Mouse (Mus musculus) layer of hippocampus, adult 9-11 months (tissue): ENCODE measurements around the gene Mavs.

Experiments used
- DNase-seq: peaks from one replicate; pipeline ENCODE4 v3.0.0; 2022

The Mavs gene

DNA sequence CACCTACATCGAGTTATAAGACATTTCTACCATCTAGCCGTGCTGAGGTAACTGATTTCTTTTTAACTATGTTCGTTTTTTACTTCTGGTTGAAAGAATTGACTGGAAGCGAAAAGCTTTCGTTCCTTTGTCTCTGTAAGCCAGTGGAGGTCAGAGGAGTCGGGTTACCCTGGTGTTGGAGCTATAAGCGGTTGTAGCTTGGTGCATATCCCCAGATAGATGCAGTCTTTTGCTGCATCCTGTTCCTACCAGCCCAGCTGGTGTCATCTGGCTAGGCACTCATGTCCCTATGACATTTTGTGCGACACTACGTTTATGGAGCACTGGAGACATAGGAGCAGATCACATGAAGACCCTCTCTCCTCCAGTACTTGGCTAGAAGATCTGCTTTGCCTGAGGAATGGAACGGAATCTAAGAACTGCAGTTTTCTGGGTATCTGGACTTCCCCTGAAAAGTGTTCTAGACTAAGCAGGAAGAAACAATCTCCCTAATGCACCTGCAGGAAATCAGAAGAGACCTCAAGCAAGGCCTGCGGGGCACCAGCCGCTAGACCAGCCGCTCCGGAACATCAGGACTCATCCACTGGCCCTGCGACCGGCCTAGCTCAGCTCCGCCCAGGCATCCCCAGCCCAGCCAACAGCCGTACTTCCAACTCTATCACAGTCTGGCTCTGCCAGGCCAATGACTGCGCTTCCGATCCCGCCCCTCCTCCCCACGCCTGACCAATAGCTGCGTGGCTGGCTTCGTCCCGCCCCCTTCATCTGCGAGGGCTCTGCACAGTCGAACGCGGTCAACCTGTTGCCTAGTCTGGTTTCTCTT is at the start of gene Mavs:
Mavs (plus strand) TSS at position 757 of the 820 bp plus-strand sequence.
- peak; percentile 96 for DNase-seq

DNA sequence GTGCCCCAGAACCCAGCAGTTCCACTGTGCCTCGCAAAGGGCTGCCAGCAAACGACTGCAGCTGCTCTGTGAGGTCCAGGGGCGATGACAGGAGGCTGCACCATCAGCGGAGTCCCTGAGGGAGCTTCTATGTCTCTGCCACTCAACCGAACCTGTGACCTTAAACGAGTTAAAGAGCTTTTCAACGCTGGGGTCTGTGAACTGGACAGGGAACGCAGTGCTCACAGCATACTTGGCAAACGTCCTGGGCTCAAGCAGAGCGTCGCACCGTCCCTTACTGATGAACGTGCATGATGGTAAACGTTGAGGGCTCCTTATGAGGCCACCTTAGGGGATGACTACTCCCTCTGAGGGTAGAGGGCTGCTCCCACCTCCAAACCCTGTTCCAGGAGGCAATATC is 47.5 kb upstream of the Mavs start:
- no peak for DNase-seq

DNA sequence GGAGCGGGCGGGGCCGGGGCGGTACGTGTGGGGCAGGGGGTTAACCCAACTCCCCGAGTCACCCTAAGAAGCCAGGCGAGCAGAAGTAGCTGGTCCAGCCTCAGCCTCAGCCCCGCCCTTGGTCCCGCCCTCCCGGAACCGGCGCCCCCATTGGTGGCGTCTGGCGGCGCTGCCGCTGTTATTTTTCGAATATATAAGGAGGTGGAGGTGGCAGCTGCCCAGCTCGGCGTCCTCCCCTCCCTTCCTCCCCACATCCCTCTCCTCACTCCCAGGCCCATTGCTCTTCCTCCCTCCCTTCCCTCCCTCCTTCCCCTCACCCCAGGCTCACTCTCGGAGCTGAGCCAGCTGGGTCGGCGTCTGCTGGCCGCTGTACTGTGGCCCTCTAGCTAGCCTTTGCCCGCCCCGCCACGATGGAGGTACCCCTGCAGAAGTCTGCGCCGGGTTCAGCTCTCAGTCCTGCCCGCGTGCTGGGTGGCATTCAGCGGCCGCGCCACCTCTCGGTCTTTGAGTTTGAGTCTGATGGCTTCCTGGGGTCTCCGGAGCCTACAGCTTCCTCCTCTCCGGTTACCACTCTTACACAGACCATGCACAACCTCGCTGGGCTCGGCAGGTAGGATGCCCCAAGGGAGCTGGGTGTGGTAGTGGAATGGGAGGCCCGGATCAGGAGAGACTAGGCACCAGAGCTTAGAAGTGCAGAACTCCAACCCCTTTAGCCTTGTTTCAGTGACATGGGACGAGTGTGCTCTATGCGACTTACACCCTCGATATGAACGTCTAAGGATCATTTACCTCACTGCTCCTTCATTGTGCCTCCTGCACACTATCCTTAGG is 46.9 kb upstream of the Mavs start, which contains the start of the genes Cdc25b and Spef1:
Cdc25b (plus strand) TSS at position 179 of the 831 bp plus-strand sequence.
Spef1 (minus strand) TSS at position 512 of the 831 bp plus-strand sequence.
- peak; percentile 79 for DNase-seq

DNA sequence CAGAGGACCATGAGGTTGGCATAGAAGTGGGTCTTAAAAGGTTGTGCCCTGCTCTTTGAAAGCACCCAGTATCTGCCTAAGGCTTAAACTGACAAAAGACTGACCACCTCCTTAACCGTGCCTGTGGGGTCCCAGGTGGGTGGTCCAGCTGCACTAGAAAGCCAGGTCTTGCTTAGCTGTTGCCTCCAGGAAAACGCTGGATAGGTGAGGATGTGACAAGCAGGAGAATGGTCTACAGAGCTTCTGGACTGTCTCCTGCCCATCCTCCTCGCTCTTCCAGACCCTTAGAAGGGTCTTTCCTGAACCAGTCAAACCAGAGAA is 46.3 kb upstream of the Mavs start:
- DNase-seq: no peak

DNA sequence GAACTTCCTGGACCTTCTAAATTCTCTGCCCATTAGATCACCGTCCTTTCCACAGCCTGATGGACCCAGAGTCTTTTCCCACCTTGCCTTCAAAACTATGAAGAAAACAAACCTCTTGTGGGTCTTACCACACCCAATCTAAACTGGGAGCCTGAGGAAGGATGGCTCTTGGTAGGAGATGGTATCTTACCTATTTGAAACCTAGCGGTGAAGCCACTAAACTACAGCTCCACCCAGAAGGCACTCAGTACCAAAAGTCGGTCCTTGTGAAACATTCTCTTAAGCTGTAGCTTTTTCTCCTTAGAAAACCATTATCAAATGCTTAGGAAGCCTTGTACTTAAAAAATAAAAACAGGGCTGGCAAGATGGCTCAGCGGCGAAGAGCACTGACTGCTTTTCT is 45.6 kb upstream of the Mavs start:
- DNase-seq: no peak

DNA sequence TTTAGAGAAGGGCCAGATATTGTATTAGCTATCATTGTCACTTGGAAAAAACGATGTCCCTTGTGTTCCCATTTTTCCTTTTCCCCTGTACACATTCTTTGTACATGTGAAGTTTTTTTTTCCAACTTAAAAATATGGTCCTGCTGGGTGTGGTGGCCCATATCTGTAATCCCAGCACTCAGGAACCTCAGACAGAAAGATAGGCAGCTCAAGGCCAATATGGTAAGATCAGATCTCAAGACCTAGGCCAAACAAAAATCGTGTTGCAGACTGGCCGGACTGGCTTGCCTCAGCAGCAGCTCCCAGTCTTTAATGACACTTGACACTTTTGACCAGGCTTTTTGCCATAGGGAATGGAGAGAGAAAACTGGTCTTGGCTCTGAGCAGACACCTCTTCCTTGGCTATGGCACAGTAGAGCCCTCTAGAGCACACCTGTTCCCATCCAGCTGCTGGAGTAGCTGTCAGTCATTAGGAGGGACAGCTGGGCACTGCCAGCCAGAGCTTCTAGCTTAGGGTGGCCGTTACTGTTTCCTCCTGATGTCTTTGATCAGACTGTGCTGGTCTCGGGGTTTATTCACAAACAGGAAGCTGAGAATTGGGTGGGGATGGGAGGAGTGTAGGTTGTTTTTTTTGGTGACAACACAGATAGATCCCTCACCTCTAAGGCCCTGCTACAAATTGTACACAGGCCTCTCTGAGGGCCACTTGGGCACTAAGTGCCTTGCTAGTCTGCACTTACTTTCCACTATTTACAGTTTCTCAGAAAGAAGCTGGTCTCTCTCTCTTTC is 44.1 kb upstream of the Mavs start:
- no peak for DNase-seq

DNA sequence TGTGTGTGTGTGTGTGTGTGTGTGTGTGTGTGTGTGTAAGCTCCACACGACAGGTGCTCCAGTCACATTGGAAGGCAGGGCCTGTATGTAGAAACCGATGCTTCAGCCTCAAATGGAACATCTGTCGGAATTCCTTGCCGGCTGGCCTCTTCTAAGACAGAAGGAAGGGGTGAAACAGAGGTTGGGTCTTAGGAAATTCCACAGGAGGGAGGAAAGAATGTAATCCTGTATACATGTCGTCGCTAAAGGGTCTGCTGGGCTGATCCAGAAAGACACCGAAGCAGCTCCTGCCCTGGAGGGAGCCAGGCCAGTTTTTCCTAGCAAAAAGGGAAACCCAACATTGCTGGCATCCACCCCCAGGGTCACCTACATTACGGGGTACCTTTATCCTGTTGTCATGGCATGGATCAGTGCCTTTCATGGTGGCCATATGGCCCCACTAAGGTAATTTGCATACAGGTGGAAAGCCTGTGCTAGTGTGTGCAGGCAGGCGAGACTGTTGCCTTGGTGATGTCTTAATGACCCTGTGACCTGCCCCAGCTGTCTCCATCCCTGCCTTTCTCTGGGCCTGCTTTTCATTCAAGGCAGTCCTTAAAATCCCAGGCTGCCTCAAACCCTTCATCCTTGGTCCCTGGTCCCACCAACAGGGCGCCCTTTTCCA is 43.4 kb upstream of the Mavs start:
- DNase-seq: no peak

DNA sequence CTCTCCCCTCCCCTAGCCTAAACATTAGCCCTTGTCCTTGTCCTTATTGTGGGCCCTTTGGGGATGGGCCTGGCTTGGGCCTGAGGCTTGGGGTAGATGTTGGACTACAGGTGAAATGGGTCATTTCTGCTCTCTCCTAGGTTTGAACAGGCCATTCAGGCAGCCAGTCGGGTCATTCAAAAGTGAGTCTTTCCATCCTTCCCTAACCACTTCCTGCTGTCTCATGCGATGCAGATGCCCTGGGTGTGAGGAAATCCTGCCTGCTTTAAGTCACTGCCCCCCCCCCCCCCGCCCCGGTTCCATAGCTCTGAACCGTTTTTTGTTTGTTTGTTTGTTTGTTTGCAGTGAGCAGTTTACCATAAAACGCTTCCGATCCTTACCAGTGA is 42.9 kb upstream of the Mavs start:
- no peak for DNase-seq

DNA sequence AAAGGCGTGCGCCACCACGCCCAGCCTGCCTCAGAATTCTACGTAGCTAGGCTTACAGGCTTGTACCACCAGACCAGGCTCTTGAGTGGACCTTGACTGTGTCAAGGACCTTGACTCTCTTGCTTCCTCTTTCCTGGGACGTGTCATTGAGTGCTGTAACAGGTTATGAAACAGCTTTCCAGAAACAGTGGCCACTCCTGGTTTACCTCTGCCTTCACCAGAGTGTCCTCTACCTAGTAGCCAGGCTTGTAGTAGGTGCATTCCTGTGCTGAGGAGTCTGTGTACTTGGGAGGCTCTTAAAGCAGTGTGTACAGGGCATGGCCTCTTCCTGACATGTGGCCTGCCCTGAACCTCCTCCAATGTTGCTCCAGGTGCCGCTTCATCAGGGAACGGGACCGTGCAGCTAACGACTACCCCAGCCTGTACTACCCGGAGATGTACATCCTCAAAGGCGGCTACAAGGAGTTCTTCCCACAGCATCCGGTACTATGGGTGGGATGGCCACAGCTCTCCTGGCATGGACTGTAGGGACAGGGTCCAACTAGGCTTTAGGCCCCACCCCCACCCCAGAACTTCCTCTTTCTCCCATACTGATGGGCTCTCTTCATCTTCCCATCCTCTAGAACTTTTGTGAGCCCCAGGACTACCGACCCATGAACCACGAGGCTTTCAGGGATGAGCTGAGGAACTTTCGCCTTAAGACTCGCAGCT is 37.1 kb upstream of the Mavs start:
- no peak for DNase-seq

DNA sequence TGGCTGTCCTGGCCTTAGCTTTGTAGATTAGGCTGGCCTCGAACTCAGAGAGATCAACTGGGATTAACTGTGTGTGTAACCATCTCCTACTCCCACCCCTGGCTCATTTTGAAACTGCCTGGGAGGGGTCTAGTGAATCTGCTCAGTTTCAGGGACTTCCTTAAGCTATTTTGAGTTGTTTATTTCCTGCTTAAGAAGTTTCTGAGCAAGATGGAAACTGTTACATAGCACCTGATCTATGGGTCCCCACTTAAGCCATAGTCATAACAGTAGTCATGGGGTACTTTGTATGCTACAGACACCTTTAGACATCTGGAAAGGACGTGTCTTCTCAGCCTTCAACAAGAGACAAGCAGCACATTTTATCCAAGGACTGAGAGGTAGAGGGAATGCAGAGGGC is 33.2 kb upstream of the Mavs start:
- DNase-seq: no peak

DNA sequence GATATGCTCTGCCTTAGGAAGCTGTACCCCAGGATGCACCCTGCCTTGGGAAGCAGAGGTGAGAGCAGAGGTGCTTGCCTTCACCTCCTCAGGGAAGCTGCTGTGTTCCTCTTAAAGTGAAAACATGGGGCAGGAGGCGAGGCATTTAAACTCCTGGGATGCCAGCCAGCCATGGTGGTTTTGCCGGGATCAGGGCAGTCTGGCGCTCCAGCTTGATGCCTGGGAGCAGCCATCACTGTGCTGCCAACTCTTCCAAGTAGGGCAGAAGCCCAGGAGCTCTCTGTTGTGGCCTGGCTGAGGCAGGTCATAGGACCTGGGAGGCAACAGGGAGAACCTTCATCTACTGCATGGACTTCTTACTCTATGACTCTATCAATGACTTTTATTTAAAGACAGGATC is 32.6 kb upstream of the Mavs start:
- DNase-seq: no peak

DNA sequence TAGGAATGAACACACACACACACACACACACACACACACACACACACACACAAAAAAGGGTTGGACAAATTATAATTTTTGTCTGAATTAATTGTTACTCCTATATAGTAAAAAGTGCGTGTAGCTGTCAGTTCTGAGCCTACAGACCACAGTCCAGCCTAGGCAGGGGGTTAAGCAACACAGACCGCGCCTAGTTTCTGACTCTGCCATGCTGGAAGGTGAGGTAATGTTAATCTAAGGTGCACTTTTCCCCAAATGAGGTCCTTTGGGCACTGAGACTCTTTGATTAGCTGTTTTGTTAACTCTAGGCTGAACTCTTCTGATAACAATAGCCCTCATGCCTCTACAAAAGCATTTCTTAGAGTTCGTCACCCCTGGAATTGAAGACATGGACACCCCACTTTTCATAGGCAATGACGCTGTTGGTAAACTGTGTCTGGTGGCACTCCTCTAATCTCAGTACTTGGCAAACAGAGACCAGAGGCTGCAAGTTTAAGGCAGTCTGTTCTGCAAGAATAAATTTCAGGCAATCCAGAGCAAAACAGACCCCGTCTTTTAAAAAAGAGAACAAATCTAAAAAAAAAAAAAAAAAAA is 29.9 kb upstream of the Mavs start:
- DNase-seq: no peak

DNA sequence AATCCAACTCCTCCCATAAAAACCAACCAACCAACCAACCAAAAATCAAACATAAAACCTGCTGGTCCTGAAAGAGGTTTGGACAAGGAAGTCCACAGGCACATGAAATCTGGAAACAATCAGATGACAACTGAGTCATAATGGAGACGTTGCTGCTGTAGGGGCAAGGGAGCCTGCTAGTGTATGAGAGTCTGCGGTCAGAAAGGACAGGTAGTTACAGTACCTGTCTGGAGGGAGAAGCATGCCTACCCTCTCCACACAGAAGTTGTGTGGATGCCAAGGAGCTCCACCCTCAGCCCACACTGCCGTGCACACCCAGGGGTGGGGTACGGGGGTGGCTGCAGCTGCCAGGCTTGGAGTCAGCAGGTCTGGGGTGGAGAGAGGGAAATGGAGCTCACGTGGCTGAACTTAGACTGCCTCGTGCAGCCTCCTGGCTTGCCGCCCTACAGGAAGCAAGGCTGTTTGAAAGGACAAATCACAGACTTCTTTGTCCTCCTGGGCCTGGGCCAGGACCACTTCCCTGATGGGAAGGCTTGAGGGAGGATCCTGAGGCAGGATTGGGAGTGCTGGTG is 29.4 kb upstream of the Mavs start:
- DNase-seq: peak; percentile 92

DNA sequence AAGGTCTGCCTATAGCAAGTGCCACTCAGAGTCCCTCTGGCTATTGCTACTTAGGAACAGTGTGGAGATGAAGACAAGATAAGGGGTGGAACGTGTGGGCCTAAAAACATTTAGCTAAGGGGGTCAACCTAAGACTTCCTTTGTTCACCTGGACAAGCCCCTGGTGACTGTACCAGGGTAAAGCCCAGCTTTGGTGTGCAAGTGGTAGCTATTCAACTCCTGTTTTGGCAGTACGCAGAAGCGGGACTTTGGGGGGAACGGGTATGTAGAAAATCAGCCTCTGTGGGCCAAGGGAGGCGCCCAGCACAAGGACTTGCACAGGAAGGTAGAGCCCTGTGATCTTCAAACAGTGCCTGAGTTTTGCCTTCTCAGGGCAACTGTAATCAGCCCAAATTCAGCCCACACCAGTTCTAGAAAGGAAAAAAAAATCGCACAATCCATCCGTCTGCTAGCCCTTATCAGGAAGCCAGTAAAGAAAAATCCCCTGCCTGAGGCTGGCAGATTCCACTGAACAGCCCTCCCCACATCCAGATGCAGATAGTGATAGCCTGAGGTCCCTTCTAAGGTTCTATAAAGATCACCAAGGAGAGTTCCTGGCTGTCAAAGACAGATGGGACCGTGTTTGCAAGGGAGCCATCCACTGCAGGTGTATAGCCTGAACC is 28.2 kb upstream of the Mavs start:
- DNase-seq: no peak

DNA sequence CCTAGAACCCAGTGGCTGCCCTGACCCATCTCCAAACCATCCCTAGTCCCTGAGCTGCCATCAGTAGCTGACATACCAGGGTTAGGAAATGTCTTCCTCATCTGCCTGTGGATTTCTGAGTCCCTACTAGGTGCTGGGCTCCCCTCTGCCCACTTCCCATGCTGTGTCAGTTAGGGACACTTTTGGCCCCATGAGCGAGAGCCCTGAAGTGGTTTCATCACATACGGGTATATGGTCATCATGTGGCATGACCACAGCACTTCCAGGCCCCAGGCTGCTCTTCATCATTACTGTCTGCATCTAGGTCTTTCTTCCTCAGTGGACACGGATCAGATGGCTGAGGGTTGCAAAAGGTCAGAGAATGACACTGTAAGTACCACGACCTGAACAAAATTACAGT is 27.1 kb upstream of the Mavs start, which contains the start of gene Ap5s1:
Ap5s1 (plus strand) TSS at position 301 of the 400 bp plus-strand sequence.
- no peak for DNase-seq

DNA sequence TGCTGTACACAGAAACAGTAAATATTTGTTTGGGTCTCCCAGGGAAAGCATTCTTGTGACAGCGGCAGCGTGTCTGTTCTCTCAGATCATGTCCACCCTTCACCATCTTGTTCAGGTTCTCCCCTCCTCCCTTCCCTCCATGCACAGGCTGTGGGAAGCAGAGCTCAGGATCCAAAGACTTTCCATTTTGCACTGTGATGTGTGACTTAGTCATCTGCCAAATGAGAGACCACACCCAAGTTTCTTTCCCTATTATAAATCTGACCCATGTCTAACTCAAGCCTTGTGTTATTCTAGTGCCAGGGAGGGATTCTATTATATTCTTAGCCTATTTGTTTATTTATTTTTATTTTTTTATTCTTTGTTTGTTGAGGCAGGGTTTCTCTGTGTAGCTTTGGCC is 25.5 kb upstream of the Mavs start:
- DNase-seq: no peak

DNA sequence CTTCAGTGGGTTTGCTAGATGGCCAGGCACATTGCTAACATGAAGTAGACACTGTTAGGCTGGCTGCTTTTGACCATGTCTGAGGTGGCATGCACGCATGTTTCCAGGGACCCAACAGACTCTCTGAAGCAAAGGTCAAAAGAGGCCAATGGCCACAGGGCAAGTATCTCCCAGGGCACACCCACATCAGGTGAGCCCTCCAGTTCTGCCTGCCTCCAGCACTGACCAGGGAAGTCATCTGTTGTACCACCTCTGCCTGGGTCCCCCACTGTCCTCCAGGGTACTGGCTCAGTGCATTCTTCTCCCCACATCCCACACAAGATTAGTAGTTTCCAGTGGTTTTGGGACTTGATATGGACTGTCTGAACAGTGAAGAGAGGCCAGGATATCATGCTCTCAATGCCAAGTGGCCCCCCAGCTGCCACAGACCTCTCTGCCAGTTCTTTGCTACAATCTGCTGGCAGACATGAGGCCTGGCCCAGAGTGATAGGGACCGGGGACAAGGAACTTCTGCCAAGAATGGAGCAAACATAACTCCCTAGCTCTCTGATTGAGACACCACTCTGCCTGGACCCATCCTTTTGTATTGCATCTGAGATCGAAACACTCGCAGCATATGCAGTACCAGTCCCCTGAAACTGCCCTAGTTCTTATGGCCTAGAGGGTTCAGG is 24.6 kb upstream of the Mavs start:
- no peak for DNase-seq

DNA sequence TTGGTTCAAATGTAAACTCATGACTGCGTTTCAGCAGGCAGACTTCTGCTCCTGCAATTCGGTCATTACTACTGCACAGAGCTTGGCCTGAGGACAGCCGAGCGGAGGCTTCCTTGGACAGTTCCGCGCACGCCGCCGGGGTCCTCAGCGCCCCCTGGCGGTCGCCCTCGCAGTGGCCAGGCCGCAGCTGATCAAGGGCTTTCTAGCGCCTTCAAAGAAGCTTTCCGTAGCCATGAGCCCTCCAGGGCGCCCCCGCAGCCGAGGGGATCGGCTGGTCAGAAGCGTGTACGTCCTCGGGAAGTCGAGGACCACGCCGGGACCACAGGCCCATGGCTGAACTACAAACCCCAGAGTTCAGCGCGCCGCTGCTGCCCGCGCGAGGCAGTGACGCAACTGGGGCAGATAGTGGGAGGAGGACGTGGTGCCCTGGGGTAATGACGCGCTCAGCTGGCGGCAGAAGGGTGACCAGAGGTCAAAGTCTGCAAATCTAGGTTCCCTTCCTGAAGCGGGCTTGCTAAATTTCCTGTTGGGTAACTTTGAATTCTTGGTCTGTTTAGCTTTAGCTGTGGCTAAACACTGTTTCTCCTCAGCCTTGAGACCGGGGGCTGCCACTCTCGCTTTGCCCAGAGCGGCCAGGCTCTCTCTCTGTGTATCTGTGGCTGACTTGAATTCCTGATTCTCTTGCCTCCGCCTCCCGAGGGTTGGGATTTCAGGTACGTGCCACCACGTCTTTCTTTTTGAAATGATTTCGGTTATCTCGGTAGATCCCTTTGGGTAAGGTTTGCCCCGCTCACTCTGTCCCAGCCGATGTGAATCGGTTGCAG is 23.7 kb upstream of the Mavs start:
- DNase-seq: peak; percentile 96

DNA sequence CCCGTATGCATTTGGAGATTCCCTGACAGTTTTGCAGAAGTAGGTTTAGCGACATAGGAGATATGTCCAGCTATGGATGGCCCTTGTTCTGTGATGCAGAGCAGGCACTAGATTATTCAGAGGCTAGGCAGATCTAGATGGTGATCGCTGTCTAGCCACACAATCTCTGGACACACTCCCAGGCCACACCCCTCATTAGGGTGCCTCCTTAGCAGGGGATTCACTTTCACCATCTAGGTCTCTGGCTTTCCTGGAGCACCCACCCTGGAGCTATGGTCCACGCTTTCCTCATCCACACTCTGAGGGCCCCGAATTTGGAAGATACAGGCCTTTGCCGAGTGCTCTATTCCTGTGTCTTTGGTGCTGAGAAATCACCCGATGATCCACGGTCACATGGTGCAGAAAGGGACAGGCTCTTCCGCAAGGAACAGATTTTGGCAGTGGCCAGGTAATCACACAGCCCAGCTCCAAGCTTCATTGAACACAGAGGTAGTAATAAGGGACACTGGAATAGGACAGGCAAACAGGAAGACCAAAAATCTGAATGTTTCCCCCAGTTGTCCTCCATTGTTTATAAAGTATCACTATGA is 22.7 kb upstream of the Mavs start:
- DNase-seq: no peak
